Mouse (Mus musculus) liver, postnatal 0 days (tissue): ENCODE results near the gene Peli2.

ENCODE experiments used
- CTCF ChIP-seq: sonication (generic); IDR thresholded peaks from 2 replicates; pipeline ENCODE4 v1.5.1; 2016; ENCODE audit warnings: antibody characterized with exemption, low read depth
- EP300 ChIP-seq: IDR thresholded peaks from 2 replicates; pipeline ENCODE4 v1.6.1; 2016; ENCODE audit warnings: antibody characterized with exemption, low read depth, mild to moderate bottlenecking

DNA sequence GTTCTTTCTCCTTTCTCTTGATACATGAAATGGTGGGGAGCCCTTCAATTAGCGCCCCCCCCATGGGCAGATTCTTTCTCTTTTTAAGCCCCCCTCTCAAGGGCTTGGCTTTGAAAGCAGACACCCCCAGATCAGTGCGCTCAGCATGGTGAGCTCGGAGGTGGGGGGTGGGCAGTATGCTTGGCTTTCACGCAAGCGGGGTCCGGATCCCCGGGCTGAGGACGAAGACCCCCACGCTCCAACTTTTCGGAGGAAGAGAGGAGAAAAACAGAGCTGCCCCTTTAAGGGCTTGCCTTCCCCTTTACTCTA lies 226 bp upstream of the Peli2 start:
- TF ChIP-seq CTCF (no peak), EP300 (no peak)
